Mouse (Mus musculus) urinary bladder, adult 2 months (tissue): ENCODE data around the gene Ceacam11. TPM values are rescaled to one million over a fixed set of nuclear protein-coding genes. Genes with fewer than 3 reads are reported as not detected.
"Not testable (repeated sequence)": the region's sequence is repeated elsewhere in the genome, so short reads cannot be mapped to it uniquely, and the experiment has no call there.

Experiments used
- DNase-seq: peaks from one replicate; pipeline ENCODE4 v3.0.0; 2022; ENCODE audit warnings: low spot score
- polyA plus RNA-seq: library from polyadenylated mRNA; depleted of rRNA; stranded (reverse); fragments of >200 nt; gene quantifications from 2 replicates; pipeline ENCODE4 v1.2.3, GENCODE M21; 2012; rRNA removed

Gene Ceacam11
- polyA plus RNA-seq: not detected in 2 replicates

DNA sequence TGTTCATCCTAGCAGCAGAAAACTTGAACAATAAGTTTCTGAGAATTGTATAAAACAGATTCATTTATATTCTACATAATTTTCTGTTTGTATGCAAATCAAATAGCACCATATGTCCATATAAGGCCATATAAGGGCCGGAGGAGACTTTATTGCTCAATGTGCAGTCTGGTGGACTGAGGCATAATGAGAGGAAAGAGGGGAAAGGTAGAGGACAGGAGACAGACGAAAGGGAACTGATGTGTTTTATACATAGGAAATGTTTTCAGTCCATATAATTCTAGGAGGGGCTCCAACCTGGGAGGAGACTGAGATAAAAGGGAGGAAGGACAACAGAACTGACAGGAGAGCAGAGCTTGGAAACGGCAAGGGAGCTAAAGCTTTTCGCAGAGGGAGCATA lies at the start of gene Ceacam11:
Ceacam11 (plus strand) TSS at position 301 of the 400 bp plus-strand sequence.
- DNase-seq: no peak

DNA sequence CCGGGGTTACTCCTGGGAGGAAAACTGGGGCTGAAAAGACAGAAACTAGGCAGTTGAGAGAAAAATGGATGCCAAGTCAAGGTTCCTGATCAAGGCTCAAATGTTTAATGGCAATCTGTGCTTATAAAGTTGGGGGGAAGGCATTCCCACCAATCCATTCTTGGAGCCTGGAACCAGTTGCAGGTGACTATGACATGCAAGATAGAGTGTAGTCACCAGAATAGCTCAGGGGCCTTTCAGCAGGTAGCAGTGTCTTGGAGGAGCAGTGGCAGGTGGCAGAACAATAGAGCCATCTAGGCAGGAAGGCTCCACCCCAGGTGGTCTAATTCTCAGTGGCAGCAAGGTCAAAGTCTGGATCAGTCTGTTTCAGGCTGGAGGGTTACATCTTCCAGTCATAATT lies 29.2 kb downstream of the Ceacam11 start:
- not testable (repeated sequence) for DNase-seq

DNA sequence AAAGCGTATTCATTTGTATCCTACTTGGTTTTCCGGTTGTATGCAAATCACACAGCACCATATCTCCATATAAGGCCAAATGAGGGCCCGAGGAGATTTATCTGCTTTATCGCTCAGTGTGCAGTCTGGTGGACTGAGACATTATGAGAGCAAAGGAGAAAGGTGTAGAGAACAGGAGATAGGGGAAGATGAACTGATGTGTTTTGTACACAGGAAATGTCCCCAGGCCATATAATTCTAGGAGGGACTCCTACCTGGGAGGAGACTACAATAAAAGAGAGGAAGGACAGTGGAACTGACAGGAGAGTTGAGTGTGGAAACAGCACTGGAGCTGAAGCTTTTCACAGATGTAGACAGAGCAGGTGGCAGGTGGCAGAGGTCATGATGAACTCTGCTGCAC lies 37.7 kb downstream of the Ceacam11 start, which contains the start of gene Ceacam13:
Ceacam13 (plus strand) TSS at position 301 of the 400 bp plus-strand sequence.
- DNase-seq: no peak

Other genes with a start within 250 kb of the Ceacam11 start
- not detected in 2 replicates for gene Ceacam14, start 159.5 kb upstream of the Ceacam11 start, polyA plus RNA-seq
- 0.04 TPM in 2 replicates for gene Gm5155, start 100.4 kb upstream of the Ceacam11 start, polyA plus RNA-seq
- gene Ceacam13, start 37.8 kb downstream of the Ceacam11 start, polyA plus RNA-seq: not detected in 2 replicates
- gene Ceacam12, start 93.8 kb downstream of the Ceacam11 start, polyA plus RNA-seq: 0.06 and 0.12 TPM in 2 replicates
- not detected in 2 replicates for gene Igfl3, start 204.4 kb downstream of the Ceacam11 start, polyA plus RNA-seq